In genomic region chr11:72466694-72467507, GRCm38 (mm10) we compare ENCODE assay signal across 8 mouse cellular contexts. TPM values are rescaled to one million over a fixed set of nuclear protein-coding genes. Genes with fewer than 3 reads are reported as not detected.
A peak's percentile ranks its signal among the peaks of the same experiment; 100 is the strongest.
DNase-seq lines count a peak whose midpoint lies in the region; ATAC-seq and TF ChIP-seq lines count a peak whose summit lies in the region.

No protein-coding gene starts in this region.

- no peaks in the 10 kb centered on the region for H3K36me3 ChIP-seq in embryonic facial prominence, embryonic 12.5 days
- H3K36me3 ChIP-seq in intestine, embryonic 15.5 days: no peaks in the 10 kb centered on the region
- peaks cover 7% of the 10 kb centered on the region for H3K36me3 ChIP-seq in midbrain, embryonic 14.5 days (ENCODE audit: control insufficient read depth, insufficient read depth, low read length)
- no peaks in the 10 kb centered on the region for H3K36me3 ChIP-seq in forebrain, embryonic 14.5 days (ENCODE audit: control insufficient read depth, insufficient read depth, low read length)

- no peak for ATAC-seq in embryonic facial prominence, embryonic 12.5 days (ENCODE audit: insufficient number of reproducible peaks, insufficient read depth, low FRiP score, low TSS enrichment)
- peak; percentile 84 for ATAC-seq in intestine, embryonic 15.5 days
- no peak for ATAC-seq in midbrain, embryonic 14.5 days (ENCODE audit: low FRiP score, low TSS enrichment)
- ATAC-seq in forebrain, embryonic 14.5 days: no peak

- H3K9ac ChIP-seq in embryonic facial prominence, embryonic 12.5 days: no peak overlapping the region
- H3K9ac ChIP-seq in intestine, embryonic 15.5 days: no peak overlapping the region
- no peak overlapping the region for H3K9ac ChIP-seq in midbrain, embryonic 14.5 days (replicated peaks; ENCODE audit: low read length)
- no peak overlapping the region for H3K9ac ChIP-seq in forebrain, embryonic 14.5 days (ENCODE audit: low read length)

- DNase-seq in layer of hippocampus, adult 2 months (ENCODE audit: low spot score in 2 of 2): no peak
- DNase-seq in layer of hippocampus, postnatal 14 days (ENCODE audit: low spot score in 2 of 2): no peak
- no peak for DNase-seq in midbrain, embryonic 14.5 days
- DNase-seq in right cerebral cortex, postnatal 4 days: no peak
- DNase-seq in urinary bladder, postnatal 10 days (ENCODE audit: low spot score): no peak
- no peak for DNase-seq in forebrain, embryonic 14.5 days (ENCODE audit: low spot score)

- H3K27me3 ChIP-seq in embryonic facial prominence, embryonic 12.5 days: no peaks in the 10 kb centered on the region
- H3K27me3 ChIP-seq in intestine, embryonic 15.5 days (replicated peaks): no peaks in the 10 kb centered on the region
- no peaks in the 10 kb centered on the region for H3K27me3 ChIP-seq in midbrain, embryonic 14.5 days (ENCODE audit: control insufficient read depth, insufficient read depth, low read length)
- no peaks in the 10 kb centered on the region for H3K27me3 ChIP-seq in forebrain, embryonic 14.5 days (replicated peaks; ENCODE audit: control insufficient read depth, insufficient read depth, low read length)

- H3K4me1 ChIP-seq in embryonic facial prominence, embryonic 12.5 days: peaks cover 31% of the 10 kb centered on the region
- peaks cover 38% of the 10 kb centered on the region for H3K4me1 ChIP-seq in intestine, embryonic 15.5 days (replicated peaks)
- H3K4me1 ChIP-seq in midbrain, embryonic 14.5 days (ENCODE audit: control insufficient read depth, insufficient read depth, low read length): 0 out of 2 replicates have a peak, but pooled peaks cover 6% of the 10 kb centered on the region
- H3K4me1 ChIP-seq in forebrain, embryonic 14.5 days (ENCODE audit: control insufficient read depth, insufficient read depth, low read length): peaks cover 6% of the 10 kb centered on the region; the same call in 1 of the 2 replicates

- WGBS in embryonic facial prominence, embryonic 12.5 days: 33% methylated on average over 11 of the region's 11 CpGs
- WGBS in intestine, embryonic 15.5 days: 11% methylated on average over 11 of the region's 11 CpGs
- 68% methylated on average over 11 of the region's 11 CpGs for WGBS in midbrain, embryonic 14.5 days
- WGBS in forebrain, embryonic 14.5 days: 71% methylated on average over 11 of the region's 11 CpGs

- H3K4me2 ChIP-seq in embryonic facial prominence, embryonic 12.5 days (replicated peaks): no peak overlapping the region
- H3K4me2 ChIP-seq in intestine, embryonic 15.5 days (replicated peaks): peak overlapping the region; percentile 23; the same call in 1 of the 2 replicates
- no peak overlapping the region for H3K4me2 ChIP-seq in midbrain, embryonic 14.5 days (ENCODE audit: low read length)
- no peak overlapping the region for H3K4me2 ChIP-seq in forebrain, embryonic 14.5 days (ENCODE audit: low read length)

- TF ChIP-seq CTCF in layer of hippocampus, adult 2 months (conservative IDR thresholded peaks at IDR 0.05): no peak

- peak overlapping the region; percentile 67 for H3K27ac ChIP-seq in layer of hippocampus, adult 2 months
- H3K27ac ChIP-seq in embryonic facial prominence, embryonic 12.5 days: peak overlapping the region; percentile 70
- H3K27ac ChIP-seq in intestine, embryonic 15.5 days: peak overlapping the region; percentile 72
- H3K27ac ChIP-seq in midbrain, embryonic 14.5 days (replicated peaks; ENCODE audit: low read depth, low read length): peak overlapping the region; percentile 26; the same call in 1 of the 2 replicates
- H3K27ac ChIP-seq in forebrain, embryonic 14.5 days (ENCODE audit: low read depth, low read length): no peak overlapping the region

- no peaks in the 10 kb centered on the region for H3K9me3 ChIP-seq in embryonic facial prominence, embryonic 12.5 days
- H3K9me3 ChIP-seq in intestine, embryonic 15.5 days: no peaks in the 10 kb centered on the region
- H3K9me3 ChIP-seq in midbrain, embryonic 14.5 days (ENCODE audit: control insufficient read depth, low read length): no peaks in the 10 kb centered on the region
- no peaks in the 10 kb centered on the region for H3K9me3 ChIP-seq in forebrain, embryonic 14.5 days (replicated peaks; ENCODE audit: control insufficient read depth, low read length)

- no peak overlapping the region for H3K4me3 ChIP-seq in layer of hippocampus, adult 2 months
- no peak overlapping the region for H3K4me3 ChIP-seq in embryonic facial prominence, embryonic 12.5 days
- no peak overlapping the region for H3K4me3 ChIP-seq in intestine, embryonic 15.5 days (replicated peaks)
- no peak overlapping the region for H3K4me3 ChIP-seq in midbrain, embryonic 14.5 days (replicated peaks; ENCODE audit: low read depth, low read length)
- H3K4me3 ChIP-seq in forebrain, embryonic 14.5 days (ENCODE audit: low read depth, low read length): no peak overlapping the region

RNA-seq across cellular contexts. Expression of gene Spns2, which starts 22.8 kb away (rescaled TPM):
- total RNA-seq in layer of hippocampus, adult 2 months (2021): 100 to 1,000 TPM; 101 to 105 TPM
- 10 to 100 TPM; 85.1 to 85.6 TPM for total RNA-seq in layer of hippocampus, postnatal 14 days (2021)
- polyA plus RNA-seq in embryonic facial prominence, embryonic 12.5 days (2016; fragmentation: Nextera tagmentation; extraction: Ambion mirVana): 3.9 and 4.3 TPM in 2 replicates
- polyA plus RNA-seq in intestine, embryonic 15.5 days (2015; fragmentation: Nextera tagmentation; extraction: Ambion mirVana): 5.3 and 5.6 TPM in 2 replicates
- 12.6 TPM in 2 replicates for polyA plus RNA-seq in midbrain, embryonic 14.5 days (2014; fragmentation: Nextera tagmentation; extraction: Ambion mirVana)
- polyA plus RNA-seq in forebrain, embryonic 14.5 days (2014; fragmentation: Nextera tagmentation; extraction: Ambion mirVana): 4.6 and 5.8 TPM in 2 replicates

RNA-seq across cellular contexts. Expression of gene Mybbp1a, which starts 25.7 kb away (rescaled TPM):
- 10 to 100 TPM; 55.7 to 56.2 TPM for total RNA-seq in layer of hippocampus, adult 2 months (2021)
- total RNA-seq in layer of hippocampus, postnatal 14 days (2021): 10 to 100 TPM; 50.3 to 53.1 TPM
- 148 and 172 TPM in 2 replicates for polyA plus RNA-seq in embryonic facial prominence, embryonic 12.5 days (2016; fragmentation: Nextera tagmentation; extraction: Ambion mirVana)
- polyA plus RNA-seq in intestine, embryonic 15.5 days (2015; fragmentation: Nextera tagmentation; extraction: Ambion mirVana): 171 and 172 TPM in 2 replicates
- polyA plus RNA-seq in midbrain, embryonic 14.5 days (2014; fragmentation: Nextera tagmentation; extraction: Ambion mirVana): 52.0 and 66.0 TPM in 2 replicates
- 80.5 and 82.1 TPM in 2 replicates for polyA plus RNA-seq in forebrain, embryonic 14.5 days (2014; fragmentation: Nextera tagmentation; extraction: Ambion mirVana)

RNA-seq across cellular contexts. Expression of gene Ggt6, which starts 31.6 kb away (rescaled TPM):
- total RNA-seq in layer of hippocampus, adult 2 months (2021): not detected
- total RNA-seq in layer of hippocampus, postnatal 14 days (2021): not detected
- 0.09 and 0.32 TPM in 2 replicates for polyA plus RNA-seq in embryonic facial prominence, embryonic 12.5 days (2016; fragmentation: Nextera tagmentation; extraction: Ambion mirVana)
- 11.5 and 14.4 TPM in 2 replicates for polyA plus RNA-seq in intestine, embryonic 15.5 days (2015; fragmentation: Nextera tagmentation; extraction: Ambion mirVana)
- not detected in 2 replicates for polyA plus RNA-seq in midbrain, embryonic 14.5 days (2014; fragmentation: Nextera tagmentation; extraction: Ambion mirVana)
- polyA plus RNA-seq in forebrain, embryonic 14.5 days (2014; fragmentation: Nextera tagmentation; extraction: Ambion mirVana): not detected in 2 replicates

RNA-seq across cellular contexts. Expression of gene Smtnl2, which starts 55.4 kb away (rescaled TPM):
- 1 to 10 TPM; 2.2 to 3.8 TPM for total RNA-seq in layer of hippocampus, adult 2 months (2021)
- total RNA-seq in layer of hippocampus, postnatal 14 days (2021): 1 to 10 TPM; 3.0 to 4.4 TPM
- polyA plus RNA-seq in embryonic facial prominence, embryonic 12.5 days (2016; fragmentation: Nextera tagmentation; extraction: Ambion mirVana): 22.6 and 23.4 TPM in 2 replicates
- polyA plus RNA-seq in intestine, embryonic 15.5 days (2015; fragmentation: Nextera tagmentation; extraction: Ambion mirVana): 41.9 and 45.0 TPM in 2 replicates
- 2.9 and 4.5 TPM in 2 replicates for polyA plus RNA-seq in midbrain, embryonic 14.5 days (2014; fragmentation: Nextera tagmentation; extraction: Ambion mirVana)
- polyA plus RNA-seq in forebrain, embryonic 14.5 days (2014; fragmentation: Nextera tagmentation; extraction: Ambion mirVana): 1.4 and 1.6 TPM in 2 replicates
